Mouse (Mus musculus): ENCODE measurements around the gene Gm45753.

The Gm45753 gene

GRCm38 (mm10) chr8:45269056-45269455, 39.2 kb downstream of the Gm45753 start:
- DNase-seq: peak in 1 of 2 experiments; percentile 6

- DNase-seq: no peak
Measured at GRCm38 (mm10) chr8:45268485-45268884, 39.8 kb downstream of the Gm45753 start.

- DNase-seq: peak in 1 of 2 experiments; percentile 20
Measured at GRCm38 (mm10) chr8:45267611-45268391, 40.5 kb downstream of the Gm45753 start.

GRCm38 (mm10) chr8:45266993-45267392, 41.3 kb downstream of the Gm45753 start:
- no peak for DNase-seq

- DNase-seq: no peak
Measured at GRCm38 (mm10) chr8:45264918-45265317, 43.3 kb downstream of the Gm45753 start.

GRCm38 (mm10) chr8:45262851-45263250, 45.4 kb downstream of the Gm45753 start:
- no peak for DNase-seq

GRCm38 (mm10) chr8:45261920-45262319, 46.3 kb downstream of the Gm45753 start, which contains the start of gene F11:
Gene F11, minus strand, starts transcription at chr8:45262031.
- no peak for DNase-seq

GRCm38 (mm10) chr8:45258421-45258820, 49.8 kb downstream of the Gm45753 start:
- DNase-seq: no peak

- DNase-seq: no peak
Measured at GRCm38 (mm10) chr8:45255040-45255439, 53.2 kb downstream of the Gm45753 start.

GRCm38 (mm10) chr8:45254194-45254842, 53.9 kb downstream of the Gm45753 start:
- DNase-seq: no peak

GRCm38 (mm10) chr8:45253586-45253985, 54.7 kb downstream of the Gm45753 start:
- no peak for DNase-seq

- DNase-seq: no peak
Measured at GRCm38 (mm10) chr8:45253111-45253510, 55.2 kb downstream of the Gm45753 start.

- no peak for DNase-seq
Measured at GRCm38 (mm10) chr8:45246307-45246706, 62.0 kb downstream of the Gm45753 start.

- no peak for DNase-seq
Measured at GRCm38 (mm10) chr8:45239363-45239762, 68.9 kb downstream of the Gm45753 start.

- peak; percentile 27 to 37 for DNase-seq
Measured at GRCm38 (mm10) chr8:45238282-45238681, 70.0 kb downstream of the Gm45753 start.

GRCm38 (mm10) chr8:45236164-45236912, 71.9 kb downstream of the Gm45753 start:
- DNase-seq: peak; percentile 18 to 75

GRCm38 (mm10) chr8:45235228-45235627, 73.0 kb downstream of the Gm45753 start:
- DNase-seq: no peak

- no peak for DNase-seq
Measured at GRCm38 (mm10) chr8:45233256-45233655, 75.0 kb downstream of the Gm45753 start.

Measured in kidney, postnatal 36 days (tissue).